Mouse (Mus musculus) frontal cortex, postnatal 14 days (tissue): ENCODE measurements around the gene Tacc2.

ENCODE experiments used
- DNase-seq, 2 experiments: peaks; one replicate each; pipeline ENCODE4 v3.0.0; 2022; ENCODE audit warnings: low spot score in 2 of 2

Tacc2 gene

DNA sequence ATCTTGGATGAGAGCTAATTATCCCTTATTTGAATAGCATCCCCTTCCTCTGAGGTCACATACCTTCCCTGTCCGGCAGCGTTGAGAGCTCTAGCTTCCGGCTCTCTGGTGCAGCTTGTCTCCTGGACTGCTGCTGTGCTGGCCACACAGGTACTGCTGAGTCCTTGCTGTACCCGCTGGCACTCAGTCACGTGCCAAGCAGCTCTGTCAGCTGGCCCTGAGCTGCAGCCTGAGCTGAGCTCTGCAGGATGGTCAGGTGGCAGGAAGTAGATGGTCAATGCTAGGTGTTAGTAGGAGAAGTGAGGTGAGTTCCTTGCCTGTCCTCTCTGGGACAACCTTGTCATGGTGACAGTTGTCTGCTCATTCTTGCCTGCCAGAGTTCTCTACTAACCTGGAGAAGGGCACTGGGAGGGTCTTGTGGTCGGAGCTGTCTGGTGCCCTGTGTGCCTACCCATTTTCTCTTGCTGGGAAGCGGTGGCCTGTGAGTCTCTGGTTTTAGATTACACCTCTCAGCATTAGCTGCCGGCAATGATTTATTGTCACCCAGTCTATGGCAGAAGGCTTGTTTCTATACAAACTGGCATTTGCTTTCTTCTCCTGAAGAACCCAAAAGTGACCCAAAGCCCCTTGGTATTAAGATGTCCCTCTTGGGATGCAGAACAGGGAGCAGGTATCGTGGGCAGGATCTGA is 143.6 kb downstream of the Tacc2 start:
- DNase-seq, result no peak

DNA sequence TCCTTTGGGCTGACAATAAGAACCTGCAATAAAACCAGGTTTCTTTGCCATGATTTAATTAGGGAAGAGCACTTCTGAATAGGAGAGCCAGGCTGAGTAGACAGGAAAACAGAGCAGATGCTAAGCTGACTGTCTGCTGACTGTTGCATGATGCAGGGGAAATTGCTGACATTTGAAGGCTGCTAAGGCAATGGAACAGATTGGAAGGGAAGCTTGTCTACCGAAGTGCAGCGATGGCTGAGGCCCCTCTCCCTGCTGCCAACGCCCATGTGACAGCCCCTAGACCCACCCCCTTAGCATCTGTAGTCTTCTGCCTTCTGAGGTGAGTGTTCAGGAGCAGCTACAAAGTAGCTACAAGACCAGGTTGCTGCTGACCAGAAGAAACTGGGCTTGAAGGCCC is 148.9 kb downstream of the Tacc2 start:
- no peak for DNase-seq

DNA sequence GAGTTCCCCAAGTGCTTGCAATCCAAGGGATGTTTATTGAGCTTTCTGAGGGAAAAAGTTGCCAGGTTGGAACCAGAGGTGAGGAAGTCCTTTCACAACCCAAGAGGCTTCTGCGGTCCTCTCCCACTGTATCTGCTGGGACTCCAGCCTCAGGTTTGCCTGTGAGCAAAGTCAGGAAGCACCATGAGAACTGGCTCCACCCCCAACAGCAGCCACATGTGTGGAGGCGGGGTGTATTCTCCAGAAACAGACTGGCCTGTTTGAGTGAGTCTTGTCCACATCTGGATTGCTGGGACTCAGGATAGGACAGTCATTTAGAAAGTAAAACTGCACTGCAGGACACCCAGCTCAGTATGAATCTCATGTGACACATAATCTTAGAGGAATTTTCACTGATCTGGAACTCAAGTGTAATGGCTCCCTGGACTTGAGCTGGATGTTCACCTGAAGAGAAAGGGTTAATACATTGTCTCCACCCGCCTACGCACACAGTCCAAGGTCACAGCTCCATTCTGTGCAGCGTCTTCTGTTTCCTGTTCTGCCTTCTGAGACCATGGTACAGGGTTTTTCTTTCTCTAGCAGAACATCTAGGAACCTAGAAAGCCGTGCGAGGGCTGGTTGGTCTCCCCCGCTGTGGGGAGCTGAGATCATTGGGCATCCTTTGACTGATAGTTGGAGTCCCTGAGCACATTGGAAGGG is 149.6 kb downstream of the Tacc2 start:
- DNase-seq, result no peak

DNA sequence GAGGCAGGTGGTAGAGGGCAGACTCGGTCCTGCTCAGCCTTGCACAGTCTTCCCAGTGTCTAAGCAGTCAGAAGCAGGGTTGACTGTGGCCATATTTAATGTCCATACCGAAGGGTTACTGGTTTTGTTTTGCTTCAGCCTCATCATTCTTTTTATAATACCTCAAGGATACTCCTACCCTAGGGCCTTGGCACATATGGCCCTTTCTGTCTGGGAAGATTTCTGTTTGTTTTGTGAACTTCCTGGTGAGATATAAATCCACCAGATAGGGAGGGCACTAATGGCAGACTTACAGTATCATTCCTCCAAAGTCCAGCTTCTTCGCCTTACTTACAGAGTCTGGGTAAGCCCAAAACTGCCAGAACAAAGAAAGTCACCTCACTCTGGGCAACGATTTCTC is 150.3 kb downstream of the Tacc2 start:
- DNase-seq, result no peak

DNA sequence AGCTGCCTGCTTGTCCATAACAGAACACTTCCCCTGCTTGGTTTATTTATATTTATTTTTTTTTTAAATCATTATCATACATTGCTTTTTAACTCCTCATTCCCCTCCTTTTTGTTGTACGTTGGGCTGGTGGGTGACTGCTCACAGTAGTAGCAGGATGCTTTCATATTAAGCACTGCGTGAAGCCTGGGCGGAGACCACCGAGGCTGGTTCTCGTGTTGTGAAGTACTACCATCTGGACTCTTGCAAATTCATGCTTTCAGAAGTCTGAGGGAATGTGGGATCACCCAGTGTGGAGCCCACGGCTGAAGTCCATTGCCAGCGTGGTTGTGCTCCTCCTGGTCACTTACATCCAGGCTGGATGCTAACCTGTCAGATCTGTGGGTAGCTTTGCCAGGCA is 154.6 kb downstream of the Tacc2 start:
- DNase-seq, result no peak

DNA sequence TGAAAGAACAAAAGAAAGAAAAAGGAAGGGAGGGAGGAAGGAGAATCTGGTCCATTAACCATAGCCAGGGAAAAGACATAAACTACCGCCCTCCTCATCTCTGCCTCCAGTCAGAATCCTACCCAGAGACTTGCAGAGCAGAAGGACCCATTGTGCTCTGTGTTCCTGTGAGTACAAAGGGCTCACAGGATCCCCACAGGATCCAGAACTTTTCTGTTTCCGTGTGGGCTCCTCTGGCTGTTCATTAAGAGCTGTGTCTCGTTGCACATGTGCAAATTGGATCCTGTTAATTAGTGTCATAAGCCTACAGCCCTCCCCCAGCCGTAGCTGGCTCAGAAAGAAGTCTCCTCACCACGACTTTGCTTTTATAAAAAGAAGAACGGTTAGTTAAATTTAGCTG is 155.7 kb downstream of the Tacc2 start:
- no peak for DNase-seq

DNA sequence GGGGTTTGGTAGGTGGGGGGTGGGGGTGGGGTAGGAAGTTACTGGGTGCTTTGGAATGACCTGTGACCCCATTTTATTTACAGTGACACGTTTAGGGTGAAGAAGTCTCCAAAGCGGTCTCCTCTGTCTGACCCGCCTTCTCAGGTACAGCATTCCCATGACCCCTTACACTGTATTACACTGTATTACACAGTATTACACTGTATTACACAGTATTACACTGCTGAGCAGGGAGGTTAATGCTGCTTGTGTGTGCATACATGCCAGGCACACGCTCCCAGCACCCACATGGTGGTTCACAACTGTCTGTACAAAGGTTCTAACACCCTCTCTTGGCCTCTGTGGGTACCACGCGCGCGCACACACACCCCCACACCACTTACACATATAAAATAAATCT is 156.2 kb downstream of the Tacc2 start:
- no peak for DNase-seq

DNA sequence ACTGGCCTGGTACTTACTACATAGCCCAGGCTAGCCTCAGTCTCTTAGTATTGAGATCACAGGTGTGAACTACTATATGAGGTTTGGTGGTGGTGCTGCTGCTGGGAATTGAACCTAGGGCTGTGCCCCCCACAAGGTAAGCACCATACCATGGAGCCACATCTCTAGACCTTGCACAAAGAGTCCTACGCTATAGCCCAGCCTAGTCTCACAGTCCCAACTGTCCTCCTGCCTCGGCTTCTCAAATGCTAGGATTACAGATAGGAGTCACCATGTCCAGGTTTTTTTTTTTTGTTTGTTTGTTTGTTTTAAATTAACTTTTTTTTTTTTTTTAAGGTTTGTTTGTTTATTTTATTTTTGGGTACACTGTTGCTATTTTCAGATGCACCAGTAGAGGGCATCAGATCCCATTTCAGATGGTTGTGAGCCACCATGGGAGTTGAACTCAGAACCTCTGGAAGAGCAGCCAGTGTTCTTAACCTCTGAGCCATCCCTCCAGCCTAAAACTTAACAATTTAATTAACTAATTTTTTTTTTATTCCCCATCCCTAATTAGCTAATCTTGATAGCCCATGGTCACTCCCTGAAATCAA is 157.1 kb downstream of the Tacc2 start:
- DNase-seq, result no peak

DNA sequence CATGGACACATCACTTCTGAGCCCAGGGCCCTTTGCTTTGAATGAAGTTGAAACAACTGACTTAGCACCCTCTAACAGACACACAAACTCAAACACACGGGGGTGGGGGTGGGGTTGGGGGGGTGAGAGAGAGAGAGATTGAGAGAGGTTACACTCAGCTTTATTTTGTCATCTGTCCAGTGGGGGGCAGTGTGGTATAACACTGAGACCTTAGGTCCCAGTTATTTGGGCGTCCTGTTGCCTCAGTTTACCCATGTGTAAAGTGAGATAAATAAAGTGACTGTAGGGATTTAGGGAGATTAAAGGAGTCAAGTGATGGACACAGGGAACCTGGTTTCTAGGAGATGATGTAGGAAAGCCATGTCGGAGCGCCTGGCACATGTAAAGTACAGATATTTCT is 163.9 kb downstream of the Tacc2 start:
- DNase-seq, result no peak

DNA sequence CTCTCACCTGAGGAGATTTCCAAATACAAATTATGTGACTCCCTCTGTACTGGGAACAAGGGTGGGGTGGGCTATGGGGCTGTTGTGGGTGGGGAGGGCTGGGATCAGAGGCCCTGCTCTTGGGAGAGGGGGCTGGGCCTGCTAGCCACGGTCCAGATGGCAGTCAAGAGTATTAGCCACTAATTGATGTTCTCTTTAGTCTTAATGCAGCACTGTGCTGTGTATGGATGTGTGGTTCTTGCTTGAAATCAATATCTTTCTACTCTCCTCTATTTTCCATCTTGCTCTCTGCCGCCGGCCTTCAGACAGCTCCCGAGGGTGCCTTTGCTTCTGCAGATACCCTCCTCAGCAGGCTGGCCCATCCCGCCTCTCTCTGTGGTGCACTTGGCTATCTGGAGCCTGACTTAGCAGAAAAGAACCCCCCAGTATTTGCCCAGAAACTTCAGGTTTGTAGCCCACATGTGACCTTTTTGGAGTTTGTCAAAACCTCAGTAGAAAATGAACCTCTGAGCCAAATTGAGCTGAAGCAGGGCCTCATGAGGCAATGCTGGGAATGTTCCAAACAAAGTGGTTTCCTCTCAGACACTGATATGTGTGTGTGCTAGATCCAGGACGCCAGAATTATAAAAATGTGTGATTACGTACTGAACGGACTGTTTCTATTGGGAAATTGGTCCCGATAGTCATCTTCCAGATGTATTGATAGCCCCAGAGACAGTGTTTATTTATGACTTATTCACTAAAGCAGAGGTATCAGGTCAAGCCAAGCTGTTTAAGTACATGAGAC is 166.2 kb downstream of the Tacc2 start:
- no peak for DNase-seq

DNA sequence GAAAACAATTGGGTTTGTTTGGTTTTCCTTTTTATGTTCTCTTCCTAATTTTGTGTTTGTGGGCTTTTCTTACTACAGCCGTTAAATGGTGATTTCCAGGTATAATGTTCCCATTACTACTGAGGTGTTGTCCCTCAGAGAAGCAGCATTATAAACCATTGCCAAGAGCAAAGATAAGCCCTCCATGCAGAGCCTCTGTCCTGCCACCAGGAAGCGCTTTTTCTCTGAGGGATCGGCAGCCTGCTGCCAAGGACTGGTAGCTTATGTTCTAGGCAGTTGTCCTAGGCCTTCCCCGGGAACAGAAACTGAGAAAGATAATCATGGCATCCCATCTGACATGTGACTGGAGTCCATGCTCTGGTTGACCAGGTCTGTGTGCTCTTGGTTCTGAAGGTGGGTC is 171.9 kb downstream of the Tacc2 start:
- DNase-seq, result no peak

DNA sequence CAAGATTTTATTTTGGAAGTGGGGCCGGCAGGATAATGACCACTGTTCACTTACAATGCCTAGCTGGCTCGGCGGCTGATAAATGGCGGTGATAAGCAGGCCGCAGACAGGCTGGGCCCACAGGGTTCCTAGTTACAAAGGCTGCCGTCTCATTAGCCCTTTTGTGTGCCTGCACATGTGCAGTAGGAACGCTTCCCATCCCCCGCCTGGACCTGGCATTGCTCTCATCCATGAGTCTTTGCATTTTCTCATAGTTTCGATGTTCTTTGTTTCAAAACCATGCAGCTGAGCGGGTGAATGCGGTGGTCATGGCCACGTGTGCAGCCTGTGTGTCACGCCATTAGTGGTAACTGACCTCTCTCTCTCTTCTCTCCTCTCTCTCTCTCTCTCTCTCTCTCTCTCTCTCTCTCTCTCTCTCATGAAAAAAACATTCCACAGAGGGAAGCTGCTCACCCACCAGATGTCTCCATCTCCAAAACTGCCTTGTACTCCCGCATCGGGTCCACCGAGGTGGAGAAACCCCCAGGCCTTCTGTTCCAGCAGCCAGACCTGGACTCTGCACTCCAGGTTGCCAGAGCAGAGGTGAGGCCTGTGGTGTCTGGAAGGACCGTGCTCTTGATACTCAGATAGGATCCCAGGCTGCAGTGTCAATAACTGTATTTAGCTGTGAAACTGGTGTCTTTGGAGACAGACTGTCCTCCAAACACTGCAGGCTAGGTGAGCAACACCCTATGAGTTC is 173.7 kb downstream of the Tacc2 start:
- no peak for DNase-seq

DNA sequence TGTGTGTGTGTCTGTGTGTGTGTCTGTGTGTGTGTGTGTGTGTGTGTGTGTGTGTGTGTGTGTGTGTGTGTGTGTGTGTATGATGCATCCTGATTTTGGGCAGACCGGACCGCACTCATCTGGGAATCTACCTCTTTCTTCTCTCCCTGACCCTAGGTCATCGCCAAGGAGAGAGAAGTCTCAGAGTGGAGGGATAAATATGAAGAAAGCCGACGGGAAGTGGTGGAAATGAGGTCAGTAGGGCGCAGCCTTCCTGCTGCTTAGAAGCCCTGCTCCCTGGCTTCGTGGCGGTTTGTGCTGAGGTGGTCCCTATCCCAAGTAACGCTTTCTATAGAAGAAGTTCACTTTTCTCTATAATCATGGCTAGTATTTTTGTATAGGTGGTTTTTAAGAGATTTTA is 174.4 kb downstream of the Tacc2 start:
- DNase-seq, result no peak

DNA sequence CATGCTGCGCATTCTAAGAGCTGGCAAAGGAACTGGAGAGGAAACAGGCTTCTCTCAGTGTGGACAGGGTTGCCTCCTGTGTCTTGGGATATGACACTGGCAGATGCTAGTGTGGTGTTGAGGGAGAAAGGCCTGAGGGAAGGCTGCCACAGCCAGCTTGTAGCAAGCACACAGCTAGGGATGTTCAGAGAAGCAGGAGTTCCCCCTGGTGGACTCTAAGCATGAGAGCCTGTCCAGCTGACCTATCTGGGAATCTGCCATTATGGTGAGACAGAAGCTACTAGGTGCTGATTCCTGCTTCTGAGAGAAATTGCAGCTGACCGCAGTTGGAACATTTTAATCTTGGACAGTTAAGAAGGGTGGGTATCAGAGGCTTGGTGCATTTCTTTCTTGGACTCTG is 177.6 kb downstream of the Tacc2 start:
- DNase-seq, result no peak

DNA sequence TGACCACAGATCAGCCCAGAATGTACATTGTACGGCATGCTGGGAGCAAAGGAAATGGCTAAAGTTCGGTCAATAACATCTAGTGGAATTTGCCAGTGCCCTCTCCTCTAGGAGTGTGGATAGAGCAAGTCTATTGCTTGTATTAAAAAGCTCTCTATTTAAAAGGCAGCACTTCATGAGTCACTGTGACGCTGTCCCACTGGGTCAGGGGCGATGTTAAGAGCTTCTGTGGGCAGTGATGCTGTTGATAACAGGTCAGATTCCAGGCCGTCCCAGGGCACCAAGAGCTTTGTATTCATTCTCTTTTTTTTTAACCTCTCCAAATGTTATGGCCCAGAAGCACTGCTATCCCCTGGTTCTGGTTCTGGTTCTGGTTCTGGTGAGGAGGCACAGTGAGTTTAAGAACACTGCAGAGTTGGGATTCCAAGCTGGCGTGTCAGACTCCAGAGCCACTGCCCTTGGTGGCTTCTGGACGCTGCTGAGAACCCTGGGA is 179.2 kb downstream of the Tacc2 start:
- no peak for DNase-seq

DNA sequence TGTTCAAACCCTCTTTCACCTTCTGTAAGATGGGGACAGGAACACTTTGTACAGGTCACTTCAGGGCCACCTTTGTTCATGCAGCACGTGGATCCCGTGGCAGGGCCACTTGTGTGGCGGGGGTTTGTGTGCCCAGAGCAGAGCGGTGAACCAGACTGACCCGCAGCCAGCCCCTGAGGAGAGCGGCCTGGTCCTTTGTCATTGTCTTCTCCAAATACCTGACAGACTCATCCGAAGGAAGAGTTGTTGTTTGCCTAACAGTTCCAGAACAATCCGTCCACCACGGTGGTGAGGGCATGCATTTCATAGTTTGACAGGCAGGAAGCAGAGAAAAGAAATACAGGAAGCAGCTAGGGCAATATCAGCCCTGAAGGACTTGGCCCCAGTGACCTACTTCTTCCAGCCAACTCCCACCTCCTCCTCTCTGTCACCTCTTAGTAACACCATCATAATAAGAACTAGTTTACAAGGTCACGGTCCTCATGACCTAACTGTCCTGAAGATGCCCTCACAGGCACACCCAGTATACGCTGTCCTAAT is 180.2 kb downstream of the Tacc2 start:
- DNase-seq, result no peak

DNA sequence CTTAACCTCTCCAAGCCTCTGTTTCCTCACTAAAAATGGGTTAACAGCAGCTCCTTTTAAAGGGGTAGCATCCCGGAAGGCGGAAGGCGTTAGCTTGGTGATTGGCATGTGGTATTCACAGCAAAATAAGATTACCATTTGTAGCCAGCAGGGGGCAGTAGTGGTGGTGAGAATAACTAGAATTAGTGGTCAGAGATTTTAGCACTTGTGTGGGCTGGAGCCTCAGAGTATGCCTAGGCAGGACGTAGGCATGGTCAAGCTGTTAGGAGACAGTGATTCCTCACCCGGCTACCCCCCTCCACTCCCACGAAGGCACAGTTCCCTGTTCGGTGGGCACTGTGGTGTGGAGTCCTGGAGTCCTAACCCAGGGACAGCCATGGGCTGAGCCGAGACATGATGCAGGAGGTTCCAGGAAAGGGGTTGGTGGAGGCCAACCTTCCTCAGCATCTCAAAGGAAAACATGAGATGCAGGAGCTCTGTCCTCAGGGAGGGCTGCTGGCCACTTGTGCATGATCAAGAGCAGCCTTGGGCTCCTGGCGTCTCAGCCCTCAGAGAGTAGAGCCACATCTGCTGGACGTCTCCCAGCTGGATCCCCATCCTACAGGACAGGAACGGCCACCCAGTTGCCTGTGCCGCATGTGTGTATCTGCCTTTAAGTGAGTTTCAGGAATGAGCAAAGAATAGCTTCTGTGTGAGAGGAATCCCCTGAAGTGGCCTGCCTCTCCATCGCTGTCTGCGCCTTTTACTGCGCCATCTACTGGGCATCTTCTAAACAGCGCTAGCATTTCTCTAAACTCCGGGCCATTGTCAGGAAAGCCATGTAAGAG is 185.0 kb downstream of the Tacc2 start:
- DNase-seq, result peak; percentile 54 to 77

DNA sequence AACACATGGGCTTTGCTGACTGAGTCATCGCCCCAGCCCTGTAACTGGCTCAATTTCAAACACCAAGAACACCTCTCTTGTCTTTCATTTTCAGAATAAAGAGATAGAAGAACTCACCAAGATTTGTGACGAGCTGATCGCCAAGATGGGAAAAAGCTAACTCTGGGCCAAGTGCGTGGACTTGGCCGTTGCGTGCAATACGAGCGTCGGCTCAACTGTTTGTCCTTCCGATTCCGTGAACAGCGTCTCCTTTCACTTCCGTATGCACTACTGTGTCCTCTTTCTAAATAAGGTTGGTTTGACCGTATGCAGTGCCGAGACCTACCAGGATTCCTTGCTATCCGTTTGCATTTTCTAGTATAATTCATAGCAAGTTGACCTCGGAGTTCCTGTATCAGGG is 186.9 kb downstream of the Tacc2 start:
- DNase-seq, result no peak

DNA sequence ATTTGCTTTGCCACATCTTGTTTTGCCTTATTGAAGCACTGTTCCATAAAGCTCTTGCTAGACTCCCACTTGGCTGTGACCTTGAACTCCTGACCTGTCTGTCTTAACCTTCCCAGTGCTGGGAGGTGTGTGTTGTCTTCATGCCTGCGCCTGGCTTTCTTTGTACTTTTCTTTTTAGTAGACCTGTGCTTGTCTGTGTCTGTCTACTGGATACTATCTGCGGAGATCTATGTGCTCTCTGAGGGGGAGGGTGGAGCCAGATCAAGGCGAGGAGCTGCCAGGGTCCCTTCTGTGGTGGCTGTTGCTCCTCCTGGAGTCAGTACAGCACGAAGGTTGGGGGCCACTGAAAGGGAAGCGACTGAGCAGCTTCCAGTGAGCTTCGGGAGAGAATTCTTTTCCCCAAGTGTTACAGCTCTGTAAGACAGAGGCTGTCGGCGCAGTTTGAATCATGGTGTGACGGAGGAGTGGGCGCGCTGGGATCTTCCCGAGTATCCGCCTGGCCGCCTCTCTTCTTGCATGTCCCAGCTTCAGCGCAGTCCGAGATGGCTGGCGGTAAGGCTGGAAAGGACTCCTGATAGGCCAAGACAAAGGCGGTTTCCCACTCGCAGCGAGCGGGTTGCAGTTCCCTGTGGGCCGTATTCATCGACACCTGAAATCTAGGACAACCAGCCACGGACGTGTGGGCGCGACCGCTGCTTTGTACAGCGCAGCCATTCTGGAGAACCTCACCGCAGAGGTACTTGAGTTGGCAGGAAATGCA is 189.4 kb downstream of the Tacc2 start:
- no peak for DNase-seq

DNA sequence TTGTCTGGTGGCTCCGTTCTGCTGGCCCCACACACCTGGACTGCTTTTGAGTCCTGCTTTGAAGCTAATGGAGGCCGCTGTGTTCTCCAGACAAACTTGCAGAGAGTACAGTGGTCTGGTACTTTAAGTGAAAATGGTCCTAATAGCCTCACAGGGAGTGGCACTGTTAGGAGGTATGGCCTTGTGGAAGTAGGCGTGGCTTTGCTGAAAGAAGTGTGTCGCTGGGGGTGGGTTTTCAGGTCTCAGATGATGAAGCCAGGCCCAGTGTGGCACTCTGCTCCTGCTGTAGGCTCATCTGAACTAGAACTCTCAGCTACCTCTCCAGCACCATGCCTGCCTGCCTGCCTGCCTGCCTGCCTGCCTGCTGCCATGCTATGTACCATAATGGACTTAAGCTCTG is 190.9 kb downstream of the Tacc2 start:
- DNase-seq, result no peak
